ENCODE assay signal across 10 mouse cellular contexts in the genomic region with DNA sequence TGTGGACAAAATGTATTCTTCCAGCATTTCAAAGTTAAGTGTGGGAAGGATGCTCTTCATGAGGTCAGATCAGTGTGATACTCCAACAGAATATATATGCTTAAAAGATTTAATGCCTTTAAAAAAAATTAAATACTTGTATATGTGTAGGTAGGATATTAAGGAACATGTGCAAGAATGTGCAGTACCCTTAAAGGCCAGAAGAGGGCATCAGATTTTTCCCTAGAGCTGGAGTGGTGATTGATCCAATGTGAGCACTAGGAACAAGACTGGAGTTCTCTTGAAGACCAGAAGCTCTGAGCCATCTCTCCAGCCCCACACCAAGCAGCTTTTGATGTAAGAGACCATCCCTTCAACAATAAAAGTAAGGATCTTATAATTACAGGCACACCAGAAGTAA.
A peak's percentile ranks its signal among the peaks of the same experiment; 100 is the strongest.
DNase-seq lines count a peak whose midpoint lies in the region; ATAC-seq and TF ChIP-seq lines count a peak whose summit lies in the region.
"Had no signal": no experiment of that assay in that cellular context is flagged by ENCODE, and none has a peak within 500 bp of the region (broad histone marks: within the 10 kb centered on the region; RNA-seq: fewer than 3 reads in every experiment).

No protein-coding gene starts in this region.

- H3K27ac ChIP-seq in gastrocnemius, adult 2 months = no peak overlapping the region
- H3K27ac ChIP-seq in lung, embryonic 14.5 days (ENCODE audit: low read depth) = no peak overlapping the region
- H3K27ac ChIP-seq: embryonic facial prominence, embryonic 12.5 days; neural tube, embryonic 13.5 days had no signal

- no peak for ATAC-seq in lung, embryonic 14.5 days (ENCODE audit: insufficient read depth)
- ATAC-seq in megakaryocyte-erythroid progenitor cell, adult 5-6 weeks (replicated peaks; ENCODE audit: low FRiP score, low TSS enrichment, poor library complexity, severe bottlenecking) = peak; percentile 61; the same call in 1 of the 2 replicates

- no peaks in the 10 kb centered on the region for H3K4me1 ChIP-seq in lung, embryonic 14.5 days (ENCODE audit: insufficient read depth)
- H3K4me1 ChIP-seq: embryonic facial prominence, embryonic 12.5 days had no signal

- intact Hi-C loops in gastrocnemius, adult 2 months (cut with DNase I) = no loop called here

- no peaks in the 10 kb centered on the region for H3K9me3 ChIP-seq in lung, embryonic 14.5 days (ENCODE audit: low read depth, low read length)
- H3K9me3 ChIP-seq: embryonic facial prominence, embryonic 12.5 days; neural tube, embryonic 13.5 days had no signal

- no peak overlapping the region for H3K9ac ChIP-seq in lung, embryonic 14.5 days
- H3K9ac ChIP-seq: embryonic facial prominence, embryonic 12.5 days; neural tube, embryonic 13.5 days had no signal

- no peak overlapping the region for H3K4me3 ChIP-seq in gastrocnemius, adult 2 months
- H3K4me3 ChIP-seq in lung, embryonic 14.5 days (ENCODE audit: low read depth, low read length) = no peak overlapping the region
- H3K4me3 ChIP-seq: embryonic facial prominence, embryonic 12.5 days; neural tube, embryonic 13.5 days had no signal

- no peaks in the 10 kb centered on the region for H3K36me3 ChIP-seq in lung, embryonic 14.5 days (ENCODE audit: insufficient read depth)
- H3K36me3 ChIP-seq: embryonic facial prominence, embryonic 12.5 days; neural tube, embryonic 13.5 days had no signal

- no peaks in the 10 kb centered on the region for H3K27me3 ChIP-seq in lung, embryonic 14.5 days (ENCODE audit: insufficient read depth, low read length)
- H3K27me3 ChIP-seq: embryonic facial prominence, embryonic 12.5 days; neural tube, embryonic 13.5 days had no signal

- H3K4me2 ChIP-seq in lung, embryonic 14.5 days = no peak overlapping the region
- H3K4me2 ChIP-seq: embryonic facial prominence, embryonic 12.5 days; neural tube, embryonic 13.5 days had no signal

- no peak for DNase-seq in gastrocnemius, adult 2 months
- DNase-seq in gastrocnemius, adult 8-10 months (ENCODE audit: low spot score in 2 of 2) = no peak
- peak; percentile 33 for DNase-seq in lung, embryonic 14.5 days
- no peak for DNase-seq in lung, postnatal 14 days
- DNase-seq in adrenal gland, postnatal 10 days = peak; percentile 48
- DNase-seq in layer of hippocampus, postnatal 14 days (ENCODE audit: low spot score in 2 of 2) = no peak
- DNase-seq in thymus, postnatal 25 days = no peak

- TF ChIP-seq CTCF in gastrocnemius, adult 2 months (IDR thresholded peaks at IDR 0.05) = peak; percentile 57
- TF ChIP-seq CTCF in lung, embryonic 14.5 days (IDR thresholded peaks at IDR 0.05; ENCODE audit: low read depth) = peak; percentile 58

Comparison
In these comparisons a context has a peak if more than half of its experiments do, and no peak if none do; other contexts are left out.
1. DNase-seq: peak in lung, embryonic 14.5 days (single experiment) and adrenal gland, postnatal 10 days (single experiment); none in gastrocnemius, adult 2 months (single experiment), gastrocnemius, adult 8-10 months (0 of 2), lung, postnatal 14 days (single experiment), layer of hippocampus, postnatal 14 days (0 of 2) and thymus, postnatal 25 days (single experiment).